Mouse (Mus musculus) small intestine, adult 10 weeks (tissue): ENCODE results near the gene Tmem266. TPM values are rescaled to one million over a fixed set of nuclear protein-coding genes. Genes with fewer than 3 reads are reported as not detected.

ENCODE experiments used
- polyA plus RNA-seq: library from polyadenylated mRNA; stranded (reverse); fragments of 350-450 nt; fragmentation: Illumina TruSeq; extraction: RNeasy Lipid Tissue Mini Kit (QIAGEN cat#74804); gene quantifications from one replicate; pipeline ENCODE4 v1.2.3, GENCODE M21; 2014; ENCODE audit warnings: low replicate concordance

The Tmem266 gene
- polyA plus RNA-seq, result not detected

GRCm38 (mm10) chr9:55326515-55327233, at the start of gene Tmem266, which contains the start of gene Nrg4:
Gene Tmem266, plus strand, starts transcription at chr9:55326913.
Gene Nrg4, minus strand, starts transcription at chr9:55326844.

Other genes starting within 250 kb of the Tmem266 start
- 68.0 TPM for gene Ube2q2, start 178.1 kb upstream of the Tmem266 start, polyA plus RNA-seq
- gene Fbxo22, start 118.0 kb upstream of the Tmem266 start, polyA plus RNA-seq, result 74.0 TPM
- gene Nrg4, start 69 bp upstream of the Tmem266 start, polyA plus RNA-seq, result 9.9 TPM
- gene Etfa, start 185.3 kb downstream of the Tmem266 start, polyA plus RNA-seq, result 439 TPM
- not detected for gene Isl2, start 211.8 kb downstream of the Tmem266 start, polyA plus RNA-seq